Mouse (Mus musculus): ENCODE results near the gene Bckdhb.

DNA sequence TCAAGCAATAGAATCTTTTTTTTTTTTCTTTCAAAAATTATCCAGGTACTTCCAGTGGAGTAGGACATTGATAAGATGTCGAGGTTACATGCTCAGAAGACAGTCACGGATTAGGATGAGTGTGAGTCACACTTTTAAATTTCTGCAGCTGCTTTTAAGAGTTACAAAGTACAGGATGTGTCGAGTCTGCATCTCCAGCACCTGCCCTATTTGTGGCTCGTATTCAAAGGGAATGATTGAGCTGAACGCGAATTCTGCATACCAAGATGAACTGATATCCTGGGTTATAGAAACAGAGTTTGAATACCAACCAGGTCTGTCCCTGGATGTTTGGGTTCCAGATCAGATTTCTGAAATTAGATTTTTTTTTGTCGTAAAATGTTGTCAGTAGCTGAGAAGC lies 56.3 kb downstream of the Bckdhb start:
- TF ChIP-seq POLR2A (IDR thresholded peaks at IDR 0.05; ENCODE audit: low read depth, low read length) (no peak), CTCF (conservative IDR thresholded peaks at IDR 0.05; ENCODE audit: insufficient read depth, insufficient read length, low read depth, low read length) (no peak)

Measured in kidney, adult 2 months (tissue).